Mouse (Mus musculus): ENCODE data around the gene Pex13.

GRCm38 (mm10) chr11:23712299-23712698, 46.5 kb upstream of the Pex13 start:
- TF ChIP-seq CTCF (IDR thresholded peaks at IDR 0.05; ENCODE audit: insufficient read depth, low read depth, low read length) (no peak), POLR2A (IDR thresholded peaks at IDR 0.05; ENCODE audit: insufficient read depth, low read depth, low read length) (no peak)

All from olfactory bulb, adult 2 months (tissue).